Mouse (Mus musculus) MEL-GATA-1-ER (cell line): ENCODE results near the gene Med17.

Source experiments
- DNase-seq: peaks from one replicate; pipeline ENCODE4 v3.0.0-alpha.2; 2012; ENCODE audit warnings: low read depth; ENCODE audit errors: extremely low read depth

Gene Med17

GRCm38 (mm10) chr9:15289251-15289650 is 9.5 kb upstream of the Med17 start:
- peak; percentile 100 for DNase-seq

GRCm38 (mm10) chr9:15288402-15288801 is 8.7 kb upstream of the Med17 start:
- no peak for DNase-seq

GRCm38 (mm10) chr9:15287846-15288245 is 8.1 kb upstream of the Med17 start:
- no peak for DNase-seq

- DNase-seq = no peak
Measured at GRCm38 (mm10) chr9:15285443-15285842, 5.7 kb upstream of the Med17 start.

DNA sequence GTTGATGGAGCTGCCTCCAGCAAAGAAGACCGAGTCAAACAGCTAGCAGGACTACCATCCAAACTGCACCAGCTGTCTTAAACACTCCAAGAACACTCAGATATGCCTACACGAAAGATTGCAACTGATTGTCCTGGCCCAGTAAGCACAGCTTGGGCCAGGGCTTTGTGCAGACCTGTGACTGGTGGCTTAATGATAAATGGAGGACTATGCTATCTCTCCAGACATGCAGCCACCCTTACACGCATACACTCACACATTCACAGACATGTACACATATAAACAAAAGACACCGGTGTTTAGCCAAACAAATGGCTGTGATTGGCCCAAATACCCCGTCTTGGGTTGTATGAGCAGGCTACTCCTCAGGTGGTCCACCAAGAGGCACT is 754 bp upstream of the Med17 start:
- no peak for DNase-seq

DNA sequence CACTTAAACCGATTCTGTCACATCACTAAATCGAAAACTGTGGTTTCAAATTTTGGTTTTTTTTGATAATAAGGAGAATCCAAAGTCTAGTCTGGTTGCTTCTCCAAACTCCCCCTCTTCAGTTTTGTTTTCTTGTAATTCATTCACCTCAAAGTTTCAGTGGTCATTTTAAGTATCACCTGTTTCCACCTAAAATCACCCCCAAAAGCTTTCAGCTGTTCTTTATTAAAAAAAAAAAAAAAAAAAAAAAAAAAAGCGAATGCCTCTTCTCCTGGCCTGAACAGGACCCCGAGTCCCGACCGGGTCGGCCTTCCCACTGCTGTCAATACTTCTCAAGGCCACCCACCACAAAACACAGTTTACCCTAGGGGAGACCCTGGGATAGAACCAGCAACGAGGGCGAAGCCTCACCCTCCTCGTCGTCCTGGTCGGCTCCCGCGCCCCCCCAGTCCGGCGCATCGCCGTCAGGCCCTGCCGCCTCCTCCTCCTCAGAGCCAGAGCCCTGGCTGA is 537 bp downstream of the Med17 start:
- DNase-seq = no peak

- DNase-seq = peak; percentile 36
Measured at GRCm38 (mm10) chr9:15278343-15278742, 1.4 kb downstream of the Med17 start.

DNA sequence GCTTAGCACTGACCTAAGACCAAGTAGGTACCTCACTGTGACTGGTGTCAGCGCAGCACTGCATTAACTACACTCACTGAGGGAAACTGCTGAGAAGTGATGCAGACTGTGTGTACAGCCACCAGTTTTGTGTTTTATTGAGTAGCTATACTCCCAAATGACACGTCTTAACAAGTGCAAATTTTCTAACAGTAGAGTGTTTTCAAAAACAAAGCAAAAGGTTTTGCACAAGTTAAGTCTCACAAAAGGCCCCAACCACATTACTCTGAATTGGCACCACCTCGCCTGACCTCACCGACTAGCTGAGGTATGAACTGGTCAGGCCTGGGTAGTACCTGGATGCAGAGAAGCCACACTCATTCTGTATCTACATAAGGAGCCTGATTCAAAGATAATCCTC is 2.9 kb downstream of the Med17 start:
- no peak for DNase-seq

- no peak for DNase-seq
Measured at GRCm38 (mm10) chr9:15273981-15274380, 5.8 kb downstream of the Med17 start.

- DNase-seq = no peak
Measured at GRCm38 (mm10) chr9:15263487-15263886, 16.2 kb downstream of the Med17 start.

GRCm38 (mm10) chr9:15261980-15262379 is 17.8 kb downstream of the Med17 start:
- no peak for DNase-seq

DNA sequence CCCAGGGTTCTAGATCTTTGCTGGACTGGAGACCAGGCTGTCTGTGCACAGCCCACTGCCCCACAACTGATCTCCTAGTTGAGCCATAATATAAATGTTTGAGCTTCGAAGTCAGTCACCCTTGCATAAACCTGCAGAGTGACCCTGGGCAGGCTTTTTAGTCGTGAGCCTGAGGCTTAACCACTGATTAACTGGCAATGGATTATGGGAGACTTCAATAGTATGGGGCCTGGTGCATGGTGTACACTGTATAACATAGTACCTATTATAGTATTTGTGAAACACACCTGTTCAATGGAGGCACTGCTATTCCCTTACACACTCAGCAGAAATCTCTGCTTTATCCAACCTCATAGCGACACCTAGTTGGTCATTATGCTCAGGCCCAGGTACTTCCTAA is 23.5 kb downstream of the Med17 start:
- DNase-seq = no peak

GRCm38 (mm10) chr9:15254501-15254900 is 25.2 kb downstream of the Med17 start:
- DNase-seq = no peak

GRCm38 (mm10) chr9:15252196-15252595 is 27.5 kb downstream of the Med17 start:
- DNase-seq = no peak

DNA sequence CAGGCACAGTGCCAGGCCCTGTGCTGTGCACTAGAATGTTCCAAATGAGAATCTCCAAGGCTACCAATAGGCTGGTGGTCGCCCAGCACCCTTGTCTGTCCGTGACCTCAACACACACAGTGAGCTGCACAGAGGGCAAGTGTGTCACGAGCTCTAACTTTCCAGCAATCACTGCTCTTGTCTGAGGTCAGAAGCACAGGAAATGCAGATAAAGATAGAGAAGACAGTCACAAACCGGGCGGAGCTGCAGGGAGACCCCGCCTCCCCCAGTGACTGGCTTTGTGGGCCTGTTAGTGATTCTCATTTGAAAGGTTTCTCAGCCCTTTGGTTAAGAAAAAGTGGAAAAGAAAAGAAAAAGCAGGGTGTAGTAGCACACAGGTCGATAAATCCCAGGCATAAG is 29.4 kb downstream of the Med17 start:
- no peak for DNase-seq

DNA sequence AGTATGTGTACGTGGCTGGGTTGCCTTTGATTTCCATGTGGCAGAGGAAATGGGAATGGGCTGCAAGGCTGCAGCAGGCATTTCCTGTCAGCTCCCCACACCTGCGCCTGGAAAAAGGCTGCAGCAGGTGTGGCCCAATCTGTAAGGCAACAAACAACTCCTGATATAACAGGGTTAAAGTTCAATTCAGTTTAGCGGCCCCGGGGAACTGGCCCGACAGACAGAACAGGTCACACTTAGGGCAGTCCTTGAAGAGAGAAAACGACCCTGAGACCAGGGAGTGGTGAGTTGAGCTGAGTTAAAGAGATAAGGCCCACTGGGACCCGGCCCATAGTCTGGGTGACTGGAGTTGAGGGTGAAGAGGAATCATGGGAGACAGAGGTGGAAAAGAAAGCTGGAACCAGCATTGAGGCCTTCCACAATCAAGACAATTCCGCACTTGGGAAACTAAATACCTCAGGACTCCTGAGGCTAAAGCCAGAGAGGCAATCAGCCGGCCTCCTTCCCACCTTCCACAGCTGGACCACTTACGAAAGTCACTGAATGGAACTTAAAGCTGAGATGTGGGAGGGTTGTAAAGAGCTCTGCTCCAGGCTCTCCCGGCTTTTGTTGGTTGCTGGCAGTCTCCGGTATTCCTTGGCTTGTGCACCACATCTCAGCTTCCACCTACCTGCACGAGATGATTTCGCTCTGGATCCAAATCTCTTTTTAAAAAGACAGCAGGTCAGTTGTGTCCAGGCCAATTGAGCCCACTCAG is 34.2 kb downstream of the Med17 start:
- DNase-seq = no peak

GRCm38 (mm10) chr9:15242130-15242529 is 37.6 kb downstream of the Med17 start:
- no peak for DNase-seq

DNA sequence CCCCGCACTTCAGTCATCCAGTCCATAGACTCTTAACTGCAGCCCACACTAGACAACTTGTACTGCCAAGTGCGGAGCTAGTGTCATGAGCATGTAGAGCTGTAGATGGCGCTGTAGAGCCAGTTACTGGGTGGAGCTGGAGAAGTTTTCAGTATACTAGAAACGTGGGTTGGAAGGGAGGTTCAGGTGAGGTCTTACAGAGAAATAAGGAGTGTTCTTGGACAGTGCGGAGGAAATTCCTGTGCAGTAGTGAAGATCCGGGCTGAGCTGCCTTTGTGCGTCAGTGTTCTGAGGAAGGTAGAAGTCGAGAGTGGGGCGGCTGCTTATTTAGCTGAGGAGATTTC is 38.2 kb downstream of the Med17 start:
- peak; percentile 80 for DNase-seq

GRCm38 (mm10) chr9:15240863-15241595 is 38.7 kb downstream of the Med17 start:
- DNase-seq = peak; percentile 41

- DNase-seq = no peak
Measured at GRCm38 (mm10) chr9:15240006-15240405, 39.7 kb downstream of the Med17 start.

GRCm38 (mm10) chr9:15239042-15239925 is 40.4 kb downstream of the Med17 start, which contains the start of gene Vstm5:
TSS of gene Vstm5 (plus strand) at chr9:15239045.
- peak; percentile 42 for DNase-seq
